Mouse (Mus musculus) retina, postnatal 7 days (tissue): ENCODE data around the gene Tigd3.
"Not testable (repeated sequence)": the region's sequence is repeated elsewhere in the genome, so short reads cannot be mapped to it uniquely, and the experiment has no call there.

ENCODE experiments used
- DNase-seq: peaks from one replicate; pipeline ENCODE4 v3.0.0-alpha.2; 2012; ENCODE audit warnings: low read depth, low spot score

The Tigd3 gene

GRCm38 (mm10) chr19:5922119-5922942 is 28.4 kb upstream of the Tigd3 start:
- no peak for DNase-seq

- no peak for DNase-seq
Measured at GRCm38 (mm10) chr19:5921715-5922114, 27.8 kb upstream of the Tigd3 start.

- DNase-seq = no peak
Measured at GRCm38 (mm10) chr19:5913007-5913719, 19.2 kb upstream of the Tigd3 start, which contains the start of gene Dpf2. Gene Dpf2, minus strand, starts transcription at chr19:5913010.

- DNase-seq = peak; percentile 100
Measured at GRCm38 (mm10) chr19:5912103-5913006, 18.4 kb upstream of the Tigd3 start.

GRCm38 (mm10) chr19:5911430-5912102 is 17.6 kb upstream of the Tigd3 start:
- no peak for DNase-seq

GRCm38 (mm10) chr19:5910221-5910620 is 16.3 kb upstream of the Tigd3 start:
- no peak for DNase-seq

GRCm38 (mm10) chr19:5907275-5907674 is 13.3 kb upstream of the Tigd3 start:
- DNase-seq = no peak

- DNase-seq = no peak
Measured at GRCm38 (mm10) chr19:5893282-5894001, 507 bp downstream of the Tigd3 start.

GRCm38 (mm10) chr19:5892735-5893134 is 1.2 kb downstream of the Tigd3 start:
- no peak for DNase-seq

- no peak for DNase-seq
Measured at GRCm38 (mm10) chr19:5892262-5892661, 1.7 kb downstream of the Tigd3 start.

GRCm38 (mm10) chr19:5891521-5892258 is 2.3 kb downstream of the Tigd3 start:
- no peak for DNase-seq

- no peak for DNase-seq
Measured at GRCm38 (mm10) chr19:5889211-5889610, 4.7 kb downstream of the Tigd3 start.

GRCm38 (mm10) chr19:5887234-5887815 is 6.6 kb downstream of the Tigd3 start:
- no peak for DNase-seq

- no peak for DNase-seq
Measured at GRCm38 (mm10) chr19:5885838-5886237, 8.1 kb downstream of the Tigd3 start.

- no peak for DNase-seq
Measured at GRCm38 (mm10) chr19:5883935-5884334, 10.0 kb downstream of the Tigd3 start.

GRCm38 (mm10) chr19:5882079-5882478 is 11.9 kb downstream of the Tigd3 start:
- DNase-seq = not testable (repeated sequence)

- DNase-seq = no peak
Measured at GRCm38 (mm10) chr19:5881155-5881554, 12.8 kb downstream of the Tigd3 start.

GRCm38 (mm10) chr19:5879735-5880134 is 14.2 kb downstream of the Tigd3 start:
- no peak for DNase-seq

GRCm38 (mm10) chr19:5878916-5879315 is 15.0 kb downstream of the Tigd3 start:
- DNase-seq = no peak

- DNase-seq = no peak
Measured at GRCm38 (mm10) chr19:5878362-5878722, 15.6 kb downstream of the Tigd3 start.
